Mouse (Mus musculus) forebrain, embryonic 10.5 days (tissue): ENCODE measurements around the gene Opcml. TPM values are rescaled to one million over a fixed set of nuclear protein-coding genes. Genes with fewer than 3 reads are reported as not detected.
A peak's percentile ranks its signal among the peaks of the same experiment; 100 is the strongest.

Source experiments
- DNase-seq: peaks from one replicate; pipeline ENCODE4 v3.0.0-alpha.2; 2017; ENCODE audit warnings: low spot score; ENCODE audit errors: extremely low spot score
- H3K27ac ChIP-seq: fragments of 300-500 bp; sonication (generic); 2 replicates; pipeline ENCODE4 v1.5.1; 2016; ENCODE audit warnings: mild to moderate bottlenecking
- H3K27me3 ChIP-seq: fragments of 300-500 bp; sonication (generic); 2 replicates; pipeline ENCODE4 v1.6.1; 2016; ENCODE audit warnings: mild to moderate bottlenecking; ENCODE audit not compliant: poor library complexity, severe bottlenecking
- H3K36me3 ChIP-seq: fragments of 300-500 bp; sonication (generic); replicated peaks from 2 replicates; pipeline ENCODE4 v1.6.1; 2016; ENCODE audit warnings: mild to moderate bottlenecking, moderate library complexity
- H3K4me1 ChIP-seq: fragments of 300-500 bp; sonication (generic); 2 replicates; pipeline ENCODE4 v1.6.1; 2016
- H3K4me3 ChIP-seq: fragments of 300-500 bp; sonication (generic); 2 replicates; pipeline ENCODE4 v1.5.1; 2016; ENCODE audit warnings: mild to moderate bottlenecking, moderate library complexity
- H3K9me3 ChIP-seq: fragments of 300-500 bp; sonication (generic); 2 replicates; pipeline ENCODE4 v1.6.1; 2016; ENCODE audit warnings: mild to moderate bottlenecking, moderate library complexity
- WGBS: fragments of 180-500 bp; shearing (Covaris S2); methylation state at CpG from one replicate; pipeline ENCODE4 v1.1.7; 2016; 5-methylcytosine and 5-hydroxymethylcytosine counted together
- polyA plus RNA-seq: library from polyadenylated mRNA; unstranded; fragments of >200 nt; fragmentation: Nextera tagmentation; extraction: Ambion mirVana; gene quantifications from 2 replicates; pipeline ENCODE4 v1.2.1, GENCODE M21; 2016

The Opcml gene
- polyA plus RNA-seq, 1 experiment from 2014 or later, result 1.4 TPM

DNA sequence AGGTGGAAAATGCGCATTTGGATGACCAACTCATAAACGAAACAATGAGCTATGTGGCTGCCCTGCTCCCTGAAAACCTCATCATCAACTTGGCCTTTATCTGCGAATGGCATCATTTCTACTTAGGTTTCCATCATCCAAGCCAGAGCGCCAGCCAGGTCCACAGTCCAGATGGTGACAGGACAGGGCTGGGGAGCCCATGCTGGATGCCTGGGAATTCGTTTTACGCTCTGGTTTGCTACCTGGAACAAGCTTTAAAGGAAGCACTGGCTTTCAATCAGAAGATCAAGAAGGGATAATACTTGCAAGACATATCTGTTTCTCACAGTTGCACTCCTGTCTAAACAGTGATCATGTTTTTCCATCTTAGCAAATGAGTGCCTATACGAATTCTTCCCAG is 366.5 kb downstream of the Opcml start:
- Histone ChIP-seq H3K36me3 (no peaks in the 10 kb centered on the region), H3K27ac (no peak overlapping the region), H3K4me3 (no peak overlapping the region), H3K4me1 (no peaks in the 10 kb centered on the region), H3K27me3 (no peaks in the 10 kb centered on the region), H3K9me3 (no peaks in the 10 kb centered on the region)
- no peak for DNase-seq
- WGBS, result 92% methylated on average over 7 of the region's 7 CpGs

DNA sequence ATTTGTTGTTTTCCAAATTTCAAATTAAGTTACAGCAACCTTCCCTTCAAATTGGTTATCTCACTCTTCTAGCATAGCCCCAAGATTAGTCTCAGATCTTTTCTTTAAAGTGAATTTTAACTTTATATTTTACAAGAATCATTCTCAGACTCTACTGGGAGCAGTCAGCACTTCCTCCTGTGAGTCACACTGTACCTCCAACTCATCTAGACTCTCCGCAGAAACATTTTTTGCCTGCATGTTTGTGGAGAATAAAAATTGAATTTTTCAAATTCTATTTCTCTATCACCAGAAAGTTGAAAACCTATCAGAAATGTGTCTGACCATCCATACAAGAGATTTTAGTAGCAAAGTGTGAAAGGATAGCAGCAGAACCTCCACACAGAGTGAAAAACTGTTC is 370.4 kb downstream of the Opcml start:
- DNase-seq, result no peak
- H3K9me3 ChIP-seq, result no peaks in the 10 kb centered on the region

DNA sequence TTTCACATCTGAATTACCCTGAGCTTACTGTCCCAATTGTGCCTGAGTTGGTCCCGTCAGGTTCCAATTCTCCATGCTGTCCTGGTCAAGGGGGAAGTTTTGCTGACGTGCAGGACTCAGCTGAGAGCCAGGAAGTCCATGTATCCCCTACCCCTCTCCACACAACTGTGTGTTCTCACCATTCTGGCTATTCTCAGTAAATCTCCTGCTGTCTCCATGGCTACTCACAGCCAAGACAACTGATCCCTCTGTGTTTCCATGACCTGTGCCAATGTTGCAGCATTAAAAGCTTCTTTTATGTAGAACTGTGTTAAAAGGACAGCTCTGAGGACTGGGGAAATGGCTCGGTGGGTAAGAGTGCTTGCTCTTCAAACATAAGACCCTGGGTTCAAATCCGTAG is 373.4 kb downstream of the Opcml start:
- Histone ChIP-seq H3K4me1 (peaks cover 7% of the 10 kb centered on the region), H3K9me3 (no peaks in the 10 kb centered on the region), H3K36me3 (no peaks in the 10 kb centered on the region), H3K4me3 (no peak overlapping the region), H3K27ac (no peak overlapping the region), H3K27me3 (no peaks in the 10 kb centered on the region)
- 70% methylated on average over 4 of the region's 4 CpGs for WGBS
- no peak for DNase-seq

More for the DNA sequence above, 370.4 kb downstream of the Opcml start:
- Histone ChIP-seq H3K4me3 (no peak overlapping the region), H3K27me3 (no peaks in the 10 kb centered on the region), H3K27ac (no peak overlapping the region), H3K4me1 (peaks cover 7% of the 10 kb centered on the region), H3K36me3 (no peaks in the 10 kb centered on the region)
- 96% methylated on average over 1 of the region's 1 CpGs for WGBS

DNA sequence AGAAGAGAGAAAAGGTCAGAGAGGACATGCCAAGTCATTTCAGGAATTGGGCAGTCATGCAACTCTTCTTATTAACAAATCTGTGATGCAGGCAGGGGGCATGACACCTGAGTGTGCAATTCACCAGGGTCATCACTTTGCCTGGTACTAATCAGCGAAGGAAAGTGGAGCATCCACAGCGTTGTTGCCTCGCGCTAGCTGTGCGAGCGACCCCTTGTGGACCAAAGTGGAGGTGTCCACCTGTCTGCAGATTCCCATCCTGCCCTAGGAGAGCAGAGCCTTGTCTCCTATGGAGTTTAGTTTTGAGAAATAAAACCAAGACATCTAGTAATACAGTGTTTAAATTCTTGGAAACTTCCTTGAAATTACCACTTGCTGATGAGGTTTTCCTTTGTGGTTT is 381.3 kb downstream of the Opcml start:
- Histone ChIP-seq H3K27me3 (no peaks in the 10 kb centered on the region), H3K4me3 (no peak overlapping the region), H3K9me3 (no peaks in the 10 kb centered on the region), H3K4me1 (peaks cover 9% of the 10 kb centered on the region; the same call in 1 of the 2 replicates), H3K27ac (no peak overlapping the region), H3K36me3 (no peaks in the 10 kb centered on the region)
- WGBS, result 10% methylated on average over 6 of the region's 6 CpGs
- peak; percentile 52 for DNase-seq

DNA sequence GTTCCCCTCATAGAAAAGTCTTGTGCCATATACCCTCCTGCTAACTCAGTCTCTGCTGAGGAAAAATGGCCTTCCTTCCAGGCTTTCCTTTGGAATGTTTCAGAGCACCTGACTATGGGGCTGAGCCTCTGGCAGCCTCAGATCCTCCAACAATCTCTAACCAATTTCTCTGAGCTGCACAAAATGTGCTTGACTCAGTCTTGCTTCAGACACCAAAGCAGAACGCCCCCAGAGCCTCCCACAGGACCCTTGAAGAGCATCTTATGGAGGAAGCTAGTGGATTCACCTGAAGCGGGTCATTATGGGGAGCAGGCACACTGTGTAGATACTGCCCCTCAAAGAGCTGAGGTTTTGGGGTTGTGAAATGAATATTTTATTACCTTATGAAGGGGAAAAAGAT is 386.5 kb downstream of the Opcml start:
- WGBS, result 89% methylated on average over 2 of the region's 2 CpGs

DNA sequence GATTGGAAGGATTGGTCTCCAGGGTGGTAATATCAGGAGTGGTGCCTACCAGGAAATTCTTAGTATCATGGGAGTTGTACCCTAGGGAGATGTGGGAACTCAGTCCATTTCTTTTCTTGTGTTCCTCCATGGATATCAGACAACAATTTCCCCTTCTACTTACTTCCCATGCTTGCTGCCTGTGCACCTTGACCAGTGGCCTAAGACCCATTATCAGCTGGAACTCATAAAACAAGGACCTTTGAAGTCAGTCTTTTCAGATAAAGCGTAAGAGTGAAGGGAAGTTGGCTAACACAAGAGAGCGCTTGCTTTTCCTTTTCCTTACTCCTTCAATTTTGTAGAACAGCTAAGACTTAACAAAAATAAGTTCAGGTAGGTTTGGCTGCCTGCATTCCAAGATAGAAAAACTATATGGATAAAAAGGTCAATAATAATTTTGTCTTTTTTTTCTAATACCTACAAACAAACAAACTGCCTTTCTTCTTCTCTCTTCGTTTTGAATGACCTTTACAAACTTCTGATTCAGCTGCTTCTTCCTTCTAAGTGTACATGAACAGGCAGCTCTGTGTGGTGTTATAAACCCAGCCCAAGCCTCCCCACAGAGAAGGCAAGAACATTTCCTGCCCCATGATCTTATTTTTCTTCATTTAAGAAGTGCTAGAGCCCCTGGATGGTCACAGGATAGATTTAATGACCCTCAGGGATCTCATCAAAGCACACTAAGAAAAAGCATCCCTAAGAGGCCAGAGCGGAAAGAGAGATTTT is 387.7 kb downstream of the Opcml start:
- Histone ChIP-seq H3K4me3 (no peak overlapping the region), H3K36me3 (no peaks in the 10 kb centered on the region), H3K27me3 (no peaks in the 10 kb centered on the region), H3K9me3 (no peaks in the 10 kb centered on the region), H3K4me1 (no peaks in the 10 kb centered on the region), H3K27ac (no peak overlapping the region)
- WGBS, result 86% methylated on average over 4 of the region's 4 CpGs
- no peak for DNase-seq

More for the DNA sequence above, 386.5 kb downstream of the Opcml start:
- no peak overlapping the region for H3K27ac ChIP-seq
- no peaks in the 10 kb centered on the region for H3K9me3 ChIP-seq
- H3K36me3 ChIP-seq, result no peaks in the 10 kb centered on the region
- peaks cover 6% of the 10 kb centered on the region; the same call in 1 of the 2 replicates for H3K4me1 ChIP-seq
- DNase-seq, result no peak
- H3K27me3 ChIP-seq, result no peaks in the 10 kb centered on the region
- H3K4me3 ChIP-seq, result no peak overlapping the region

DNA sequence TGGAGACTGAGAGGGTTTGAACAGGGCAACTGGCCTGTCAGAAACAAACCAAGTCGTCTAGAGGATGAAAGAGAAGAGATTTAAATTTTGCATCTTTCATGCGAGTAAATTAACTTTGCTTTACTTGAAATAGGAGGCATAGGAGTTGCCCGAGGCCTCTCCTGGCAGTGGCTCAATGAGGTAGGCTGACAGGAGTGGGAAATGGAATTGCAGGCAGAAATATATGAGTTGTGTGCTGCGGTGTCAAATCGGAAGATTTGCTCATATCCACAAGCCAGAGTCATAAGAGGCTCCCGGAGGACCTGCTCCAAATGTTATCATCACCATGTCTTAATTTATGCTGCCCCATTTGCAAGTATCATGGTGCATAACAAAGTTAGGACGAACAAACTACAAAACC is 391.3 kb downstream of the Opcml start:
- DNase-seq, result no peak
- H3K27ac ChIP-seq, result no peak overlapping the region
- WGBS, result 86% methylated on average over 7 of the region's 7 CpGs

DNA sequence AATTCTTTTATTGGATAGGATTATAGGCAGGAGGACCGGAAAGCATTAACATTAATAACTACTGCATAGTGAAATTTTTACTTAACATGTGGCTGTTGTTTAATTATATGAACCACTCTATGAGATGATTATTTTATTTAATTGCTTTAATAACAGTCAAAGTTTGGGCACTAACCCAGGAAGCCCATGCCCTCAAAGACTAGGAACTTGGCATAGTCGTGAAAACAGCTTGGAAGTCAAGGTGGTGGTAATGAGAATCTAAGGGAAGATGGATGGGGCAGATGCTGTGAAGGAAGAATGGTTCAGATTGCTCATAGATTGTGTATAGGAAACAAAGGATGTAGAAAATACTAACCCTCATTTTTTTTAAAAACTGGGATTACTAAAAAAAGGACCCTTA is 399.7 kb downstream of the Opcml start:
- no peak overlapping the region for H3K4me3 ChIP-seq
- no peaks in the 10 kb centered on the region for H3K27me3 ChIP-seq
- no peak for DNase-seq
- H3K27ac ChIP-seq, result no peak overlapping the region
- H3K36me3 ChIP-seq, result no peaks in the 10 kb centered on the region
- no peaks in the 10 kb centered on the region for H3K9me3 ChIP-seq
- 85% methylated on average over 2 of the region's 2 CpGs for WGBS
- H3K4me1 ChIP-seq, result no peaks in the 10 kb centered on the region

More for the DNA sequence above, 391.3 kb downstream of the Opcml start:
- no peaks in the 10 kb centered on the region for H3K9me3 ChIP-seq
- H3K4me3 ChIP-seq, result no peak overlapping the region
- H3K27me3 ChIP-seq, result no peaks in the 10 kb centered on the region
- H3K4me1 ChIP-seq, result no peaks in the 10 kb centered on the region
- H3K36me3 ChIP-seq, result no peaks in the 10 kb centered on the region

DNA sequence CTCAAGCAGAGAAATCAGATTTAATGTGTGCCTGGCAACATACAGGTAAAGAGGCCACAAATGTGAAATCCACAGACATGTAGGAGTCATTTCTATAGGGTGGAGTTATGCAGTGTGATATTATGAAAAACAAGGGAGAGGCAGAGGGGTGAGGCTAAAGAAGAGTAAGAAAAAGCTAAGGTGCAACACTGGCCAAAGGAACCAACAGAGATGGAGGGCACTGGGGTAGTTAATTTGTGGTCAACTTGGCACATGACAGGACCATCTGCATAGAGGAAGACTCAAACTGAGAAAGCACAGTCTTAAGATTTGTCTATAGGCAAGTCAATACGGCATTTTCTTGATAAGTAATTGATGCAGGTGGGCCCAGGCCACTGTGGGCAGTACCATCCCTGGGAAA is 400.2 kb downstream of the Opcml start:
- Histone ChIP-seq H3K36me3 (no peaks in the 10 kb centered on the region), H3K27ac (no peak overlapping the region), H3K27me3 (no peaks in the 10 kb centered on the region), H3K4me1 (no peaks in the 10 kb centered on the region), H3K4me3 (no peak overlapping the region), H3K9me3 (no peaks in the 10 kb centered on the region)
- 84% methylated on average over 1 of the region's 1 CpGs for WGBS
- DNase-seq, result no peak

DNA sequence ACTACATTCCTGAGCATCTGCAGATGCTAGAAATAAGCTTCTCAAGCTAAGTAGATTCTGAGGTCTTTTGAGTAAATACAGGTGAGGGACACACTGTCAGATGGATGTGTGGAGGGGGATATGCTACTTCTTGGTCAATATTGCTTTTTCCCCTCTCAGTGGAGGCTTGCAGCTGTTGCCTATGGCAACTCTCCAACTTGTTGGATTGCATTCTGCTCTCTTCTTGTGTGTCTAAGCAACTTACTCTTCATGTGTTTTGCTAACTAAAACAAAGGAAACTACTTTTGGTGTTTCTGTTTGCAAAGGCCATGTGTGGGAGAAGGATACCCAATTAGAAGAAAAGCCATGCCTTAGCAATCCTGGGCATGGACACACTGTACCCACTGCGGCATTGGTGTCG is 406.0 kb downstream of the Opcml start:
- DNase-seq, result no peak
- no peak overlapping the region for H3K4me3 ChIP-seq

DNA sequence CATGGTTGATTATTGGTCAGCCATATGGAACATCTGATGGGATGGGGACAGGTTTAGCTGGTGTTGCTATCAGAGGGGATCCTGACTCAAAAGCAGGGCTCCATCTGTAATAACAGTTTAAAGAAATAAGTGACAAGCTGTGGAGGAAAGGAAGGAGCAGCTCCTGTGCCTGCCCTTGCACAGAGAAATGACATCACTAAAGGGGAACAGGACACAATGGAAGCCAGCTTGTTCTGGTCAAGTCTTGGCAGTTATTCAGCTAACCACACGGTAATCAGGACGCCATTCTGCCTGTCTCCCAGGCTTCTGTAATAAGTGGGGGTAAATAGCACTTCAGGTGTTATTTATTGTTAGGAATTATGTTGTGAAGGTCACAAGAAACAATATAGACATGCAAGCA is 406.5 kb downstream of the Opcml start:
- no peak overlapping the region for H3K27ac ChIP-seq
- no peaks in the 10 kb centered on the region for H3K27me3 ChIP-seq
- 82% methylated on average over 2 of the region's 2 CpGs for WGBS
- no peaks in the 10 kb centered on the region for H3K9me3 ChIP-seq
- H3K4me3 ChIP-seq, result no peak overlapping the region
- no peak for DNase-seq
- no peaks in the 10 kb centered on the region for H3K36me3 ChIP-seq
- 0 out of 2 replicates have a peak, but pooled peaks cover 5% of the 10 kb centered on the region for H3K4me1 ChIP-seq

More for the DNA sequence above, 406.0 kb downstream of the Opcml start:
- Histone ChIP-seq H3K27ac (no peak overlapping the region), H3K36me3 (no peaks in the 10 kb centered on the region), H3K27me3 (no peaks in the 10 kb centered on the region), H3K4me1 (0 out of 2 replicates have a peak, but pooled peaks cover 5% of the 10 kb centered on the region), H3K9me3 (no peaks in the 10 kb centered on the region)
- WGBS, result 92% methylated on average over 2 of the region's 2 CpGs

DNA sequence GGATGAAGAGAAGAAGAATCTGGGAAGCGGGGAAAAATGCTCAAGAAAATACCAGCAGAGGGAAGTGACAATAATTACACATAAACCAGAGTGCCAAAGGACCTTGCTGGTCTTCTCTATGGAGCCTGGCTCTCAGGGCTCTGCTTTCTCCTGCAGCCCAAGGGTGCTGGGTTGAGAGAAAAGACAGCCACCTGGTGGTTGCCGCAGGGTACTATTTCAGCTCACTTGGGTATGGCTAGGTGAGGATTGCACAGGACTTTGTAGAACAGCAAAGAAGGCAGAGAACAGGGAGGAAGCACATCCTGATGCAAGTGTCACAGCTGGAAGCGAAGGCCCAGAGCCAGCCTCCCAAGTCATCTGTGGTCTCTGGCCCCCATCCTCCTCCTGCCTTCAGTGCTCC is 407.1 kb downstream of the Opcml start:
- Histone ChIP-seq H3K4me3 (no peak overlapping the region), H3K4me1 (0 out of 2 replicates have a peak, but pooled peaks cover 5% of the 10 kb centered on the region), H3K9me3 (no peaks in the 10 kb centered on the region), H3K36me3 (no peaks in the 10 kb centered on the region), H3K27me3 (no peaks in the 10 kb centered on the region), H3K27ac (no peak overlapping the region)
- peak; percentile 22 for DNase-seq
- WGBS, result 55% methylated on average over 3 of the region's 3 CpGs

DNA sequence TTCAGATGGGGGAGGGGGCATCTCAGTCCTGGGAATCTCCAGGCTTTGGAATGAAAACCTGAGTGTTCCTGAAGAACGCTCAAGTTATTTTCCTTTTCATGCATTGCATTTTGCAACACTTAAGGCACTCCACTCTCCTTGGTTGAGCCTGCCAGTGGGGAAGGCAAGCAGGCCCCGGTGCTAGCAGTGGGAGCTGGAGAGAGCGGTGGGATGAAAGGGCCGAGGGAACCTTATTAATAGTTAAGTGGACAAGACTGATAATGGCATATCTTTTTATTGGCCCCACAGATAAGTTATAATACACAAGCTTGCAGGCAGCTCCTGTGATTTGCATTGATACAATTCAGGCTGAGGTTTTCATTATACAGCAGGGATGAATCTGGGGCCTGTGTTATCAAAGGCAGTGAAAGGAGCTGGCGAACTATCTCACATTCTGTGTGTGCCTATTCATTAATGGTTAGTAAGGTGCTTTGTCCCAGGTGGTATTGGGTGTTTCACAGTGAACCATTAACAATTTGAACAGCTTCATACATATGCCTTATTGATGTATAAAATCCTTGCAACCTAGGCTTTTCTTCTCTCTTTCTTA is 407.6 kb downstream of the Opcml start:
- WGBS, result 81% methylated on average over 5 of the region's 5 CpGs
- Histone ChIP-seq H3K27me3 (no peaks in the 10 kb centered on the region), H3K27ac (no peak overlapping the region), H3K4me1 (0 out of 2 replicates have a peak, but pooled peaks cover 5% of the 10 kb centered on the region), H3K36me3 (no peaks in the 10 kb centered on the region), H3K9me3 (no peaks in the 10 kb centered on the region), H3K4me3 (no peak overlapping the region)
- DNase-seq, result no peak
